Mouse (Mus musculus): ENCODE data around the gene Kat8.

Kat8 gene

DNA sequence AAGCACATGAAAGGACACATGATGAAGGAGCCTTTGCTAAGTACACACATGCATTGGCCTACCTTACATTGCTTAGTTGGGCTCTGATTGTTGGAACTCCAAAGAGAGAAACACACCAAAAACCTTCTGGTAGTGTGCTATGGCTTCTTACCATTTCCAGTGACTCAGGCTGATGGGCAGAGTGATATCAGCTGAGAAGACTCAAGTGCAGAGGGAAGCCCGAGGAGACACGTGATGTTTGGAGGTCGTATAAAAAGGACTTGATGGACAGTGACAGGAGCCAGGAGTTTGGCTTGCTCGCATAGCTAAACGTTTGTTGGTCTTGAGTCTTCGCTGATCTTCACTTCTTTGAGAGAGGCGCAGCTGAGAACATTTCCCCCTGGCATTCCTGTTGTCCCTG is 14.8 kb upstream of the Kat8 start:
- DNase-seq (ENCODE audit: low spot score in 2 of 2) = no peak

GRCm38 (mm10) chr7:127898179-127898956 is 13.9 kb upstream of the Kat8 start:
- no peak for DNase-seq (ENCODE audit: low spot score in 2 of 2)

DNA sequence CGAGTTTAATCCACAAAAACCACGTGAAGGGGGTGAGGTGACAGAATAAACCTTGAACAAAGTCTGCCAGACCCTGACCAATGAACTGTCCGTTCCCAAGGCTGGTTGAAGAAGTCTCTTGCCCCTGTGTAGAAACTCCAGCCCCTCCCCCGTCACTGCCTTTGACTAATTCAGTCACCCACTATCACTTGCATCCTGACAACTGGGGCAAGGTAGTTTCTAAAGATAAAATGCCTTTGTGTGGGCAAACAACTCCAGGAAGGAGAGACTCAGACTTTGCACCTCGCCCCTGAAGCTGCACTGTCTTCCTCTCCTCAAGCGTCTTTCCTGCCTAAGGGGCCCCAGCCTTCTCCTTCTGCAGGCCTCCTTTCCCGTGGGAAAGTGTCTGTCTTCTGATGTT is 12.3 kb upstream of the Kat8 start:
- no peak for DNase-seq (ENCODE audit: low spot score in 2 of 2)

GRCm38 (mm10) chr7:127901772-127902171 is 10.5 kb upstream of the Kat8 start:
- no peak for DNase-seq (ENCODE audit: low spot score in 2 of 2)

DNA sequence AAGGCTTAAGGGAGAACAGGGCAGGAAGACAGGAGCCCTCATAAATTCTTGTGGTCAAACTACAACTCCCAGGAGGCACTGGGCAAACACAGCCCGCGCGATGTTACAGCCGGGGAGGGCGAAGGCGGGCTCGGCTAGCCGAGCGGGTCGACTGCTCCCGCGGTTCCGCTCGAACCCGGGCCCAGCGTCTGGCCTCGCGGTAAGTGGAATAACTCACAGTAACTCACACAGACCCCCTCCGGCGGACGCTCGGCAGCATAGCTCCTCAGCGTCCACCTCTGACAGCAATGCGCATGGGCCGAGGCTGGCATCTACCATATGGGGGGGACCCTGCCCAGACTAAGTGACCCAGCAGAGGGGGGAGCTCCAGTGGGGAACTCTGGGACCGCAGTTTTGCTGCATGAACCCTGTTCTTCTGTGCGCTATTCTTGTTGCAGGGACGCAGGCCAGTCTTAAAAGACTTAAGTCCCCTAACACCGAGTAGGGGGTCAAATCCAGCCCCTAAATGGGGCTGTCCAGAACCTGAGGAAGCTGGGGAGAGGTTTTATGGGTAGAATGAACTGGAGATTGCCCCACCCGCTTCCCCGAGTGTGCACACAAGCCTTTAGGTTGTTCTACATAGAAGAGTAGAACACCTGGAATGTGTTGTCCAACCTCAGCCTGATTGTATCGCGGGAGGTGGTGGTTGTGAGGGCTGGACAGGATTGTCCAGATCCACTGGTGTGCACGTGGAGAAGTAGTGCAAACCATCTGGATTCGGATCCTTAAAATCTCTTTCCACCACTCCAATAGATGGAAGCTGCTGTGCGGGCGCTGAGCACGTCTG is 8.1 kb upstream of the Kat8 start, which contains the start of gene Bckdk:
TSS of gene Bckdk (plus strand) at position 112 of the 826 bp plus-strand sequence.
- peak; percentile 81 to 83 for DNase-seq (ENCODE audit: low spot score in 2 of 2)

DNA sequence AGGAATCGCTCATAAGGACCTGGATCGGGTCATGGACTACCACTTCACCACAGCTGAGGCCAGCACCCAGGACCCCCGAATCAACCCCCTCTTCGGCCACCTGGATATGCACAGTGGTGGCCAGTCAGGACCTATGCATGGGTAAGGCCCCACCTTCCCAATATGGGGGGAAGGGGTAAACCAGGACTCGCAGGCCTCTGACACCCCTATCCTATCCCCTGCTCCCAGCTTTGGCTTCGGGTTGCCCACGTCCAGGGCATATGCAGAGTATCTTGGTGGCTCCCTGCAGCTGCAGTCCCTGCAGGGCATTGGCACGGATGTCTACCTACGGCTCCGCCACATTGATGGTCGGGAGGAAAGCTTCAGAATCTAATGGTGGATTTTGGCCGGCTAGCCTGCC is 4.4 kb upstream of the Kat8 start:
- no peak for DNase-seq (ENCODE audit: low spot score in 2 of 2)

- DNase-seq (ENCODE audit: low spot score in 2 of 2) = no peak
Measured at GRCm38 (mm10) chr7:127908656-127909055, 3.7 kb upstream of the Kat8 start.

GRCm38 (mm10) chr7:127912938-127913337 is 622 bp downstream of the Kat8 start:
- no peak for DNase-seq (ENCODE audit: low spot score in 2 of 2)

- DNase-seq (ENCODE audit: low spot score in 2 of 2) = no peak
Measured at GRCm38 (mm10) chr7:127915293-127915692, 3.0 kb downstream of the Kat8 start.

GRCm38 (mm10) chr7:127918203-127918602 is 5.9 kb downstream of the Kat8 start:
- peak in 1 of 2 experiments; percentile 43 for DNase-seq (ENCODE audit: low spot score in 2 of 2)

GRCm38 (mm10) chr7:127919290-127919689 is 7.0 kb downstream of the Kat8 start:
- no peak for DNase-seq (ENCODE audit: low spot score in 2 of 2)

DNA sequence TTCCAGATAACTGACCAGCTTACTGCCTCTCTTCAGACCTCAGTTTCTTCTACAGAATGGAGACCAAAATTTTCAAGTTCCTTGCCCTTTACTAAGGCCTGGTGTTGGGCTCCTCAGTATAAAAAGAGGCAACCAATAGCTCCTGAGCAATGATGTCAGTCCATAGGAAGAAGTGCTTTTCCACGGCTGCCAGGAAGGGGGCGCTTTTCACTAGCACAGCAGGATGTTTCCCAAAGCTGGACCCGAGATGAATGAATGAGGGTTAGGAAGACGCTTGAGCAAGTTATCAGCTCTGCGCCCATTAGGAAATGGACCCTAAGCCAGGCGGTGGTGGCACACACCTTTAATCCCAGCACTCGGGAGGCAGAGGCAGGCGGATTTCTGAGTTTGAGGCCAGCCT is 9.2 kb downstream of the Kat8 start:
- peak in 1 of 2 experiments; percentile 36 for DNase-seq (ENCODE audit: low spot score in 2 of 2)

DNA sequence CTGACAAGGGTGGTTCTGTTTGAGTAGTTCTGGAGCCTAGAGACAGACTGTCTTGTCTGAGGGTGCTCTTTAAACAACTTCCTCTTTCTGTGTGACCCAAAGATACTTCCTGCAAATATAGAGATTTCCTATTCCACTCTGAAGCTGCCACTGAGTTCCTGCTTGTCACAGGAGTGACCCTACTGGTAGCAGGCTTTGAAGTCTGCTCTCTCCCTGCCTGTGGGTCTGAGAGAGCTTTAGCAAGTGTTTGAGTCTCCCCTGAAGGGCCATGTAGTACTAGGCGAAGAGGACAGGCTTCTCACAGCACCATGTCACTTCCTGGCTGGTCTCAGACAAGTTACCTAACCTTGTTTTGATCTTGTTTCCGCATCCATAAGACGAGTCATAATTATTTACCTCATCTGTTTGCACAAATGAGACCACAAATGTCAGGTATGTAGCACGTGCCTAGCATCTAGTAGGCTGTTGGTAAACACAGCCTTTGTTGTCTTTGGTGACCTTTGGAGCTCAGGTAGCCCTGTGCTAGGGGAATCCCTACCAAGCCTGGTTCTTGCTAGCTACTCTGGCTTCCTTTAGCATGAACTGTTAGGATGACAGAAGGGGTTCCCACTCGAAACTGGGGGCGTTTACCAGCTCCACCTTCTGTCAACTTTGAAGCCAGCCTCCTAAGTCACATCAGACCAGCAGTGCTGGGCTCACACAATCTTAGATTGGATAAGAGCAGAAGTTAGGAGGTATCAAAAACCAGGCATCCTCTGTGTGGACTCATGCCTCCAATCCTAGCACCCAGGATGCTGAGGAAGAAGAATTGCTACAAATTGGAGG is 10.3 kb downstream of the Kat8 start:
- peak; percentile 27 to 37 for DNase-seq (ENCODE audit: low spot score in 2 of 2)

DNA sequence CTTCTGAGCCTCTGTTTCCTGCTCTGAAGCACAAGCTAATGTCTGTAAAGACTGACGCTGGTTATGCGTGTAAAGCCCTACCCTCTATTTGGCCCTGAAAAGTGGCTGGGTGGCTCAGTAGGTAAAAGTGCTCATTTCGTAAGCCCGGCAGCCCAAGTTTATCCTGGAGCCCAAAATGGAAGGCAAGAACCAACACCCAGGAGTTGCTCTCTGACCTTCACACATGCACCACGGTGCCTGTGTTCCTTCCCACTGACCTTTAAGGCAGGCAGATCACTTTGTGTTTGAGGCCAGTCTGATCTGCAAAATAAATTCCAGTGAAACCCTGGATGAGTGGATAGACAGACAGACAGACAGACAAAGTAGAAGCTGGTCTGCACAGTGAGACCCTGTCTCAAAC is 11.4 kb downstream of the Kat8 start:
- no peak for DNase-seq (ENCODE audit: low spot score in 2 of 2)

DNA sequence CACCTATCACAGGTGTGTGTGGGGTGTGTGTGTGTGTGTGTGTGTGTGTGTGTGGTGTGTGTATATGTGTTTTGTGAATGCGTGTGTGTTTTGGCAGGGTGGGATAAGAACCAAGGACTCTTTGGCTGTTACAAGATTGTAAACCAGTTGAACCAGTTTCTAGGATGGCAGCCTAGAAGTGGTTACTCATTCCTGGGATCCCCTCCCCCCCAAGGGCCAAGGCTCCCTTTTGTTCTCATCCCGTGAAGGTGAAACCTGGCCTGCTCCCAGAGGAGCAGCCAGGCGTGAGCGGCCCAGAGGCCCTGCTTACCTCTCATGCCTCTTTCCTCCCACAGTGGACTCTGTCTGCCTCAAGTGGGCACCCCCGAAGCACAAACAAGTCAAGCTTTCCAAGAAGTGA is 12.9 kb downstream of the Kat8 start:
- DNase-seq (ENCODE audit: low spot score in 2 of 2) = no peak

DNA sequence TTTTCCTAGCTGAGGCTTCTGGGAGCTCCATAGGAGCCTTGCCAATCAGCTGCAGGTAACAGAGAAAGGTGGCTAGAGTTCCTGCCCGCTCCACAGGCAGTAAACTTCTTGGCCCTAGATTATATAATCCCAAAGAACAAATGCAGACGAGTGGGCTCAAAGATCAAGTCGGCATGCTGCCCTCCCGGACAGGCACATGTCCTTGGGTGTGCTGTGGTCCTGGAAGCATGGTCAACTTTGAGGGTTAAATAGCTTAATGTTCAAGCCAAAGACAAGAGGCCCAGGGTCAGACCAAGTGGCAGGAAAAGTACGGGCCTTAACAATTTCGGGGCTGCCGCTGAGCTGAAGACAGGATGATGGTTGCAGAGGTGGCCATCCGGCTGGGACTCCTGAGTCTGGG is 13.8 kb downstream of the Kat8 start:
- no peak for DNase-seq (ENCODE audit: low spot score in 2 of 2)

- DNase-seq (ENCODE audit: low spot score in 2 of 2) = no peak
Measured at GRCm38 (mm10) chr7:127926846-127927245, 14.5 kb downstream of the Kat8 start.

DNA sequence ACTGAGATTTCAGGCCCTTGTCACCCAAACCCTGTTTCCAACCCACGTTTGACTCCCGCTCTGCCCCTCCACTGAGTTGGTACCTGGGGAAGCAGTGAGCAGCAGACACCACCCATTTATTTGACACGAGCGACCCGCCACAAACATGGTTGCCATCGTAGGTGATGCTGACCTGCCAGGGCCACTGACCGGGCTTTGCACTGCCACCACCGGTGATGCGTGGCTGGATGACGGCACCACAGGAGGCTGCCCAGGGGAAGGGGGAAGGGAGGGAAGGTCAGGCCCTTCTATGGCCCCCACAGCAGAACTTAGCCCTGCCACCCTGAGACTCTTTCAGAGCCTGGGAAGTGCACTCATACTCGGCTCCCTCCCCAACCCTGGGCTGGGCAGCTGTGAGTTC is 15.4 kb downstream of the Kat8 start:
- DNase-seq (ENCODE audit: low spot score in 2 of 2) = no peak

DNA sequence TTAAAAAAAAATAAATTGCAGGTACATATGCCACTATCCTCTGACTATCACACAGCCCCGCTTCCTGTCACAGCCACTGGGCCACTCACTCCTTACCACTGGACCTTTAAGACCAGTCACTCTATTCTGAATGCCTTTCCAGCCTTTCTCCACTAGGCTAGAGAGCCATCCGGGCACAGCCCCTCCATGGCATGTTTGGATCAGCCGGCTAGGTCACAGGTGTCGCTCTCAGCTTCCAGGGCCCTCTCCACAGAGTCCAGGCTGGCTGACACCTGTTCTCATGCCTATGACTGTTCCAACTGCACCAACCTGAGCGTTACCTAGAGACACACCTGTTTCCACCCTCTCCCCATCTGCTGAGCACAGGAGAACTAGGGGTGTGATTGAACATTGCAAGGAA is 16.3 kb downstream of the Kat8 start:
- DNase-seq (ENCODE audit: low spot score in 2 of 2) = no peak

DNA sequence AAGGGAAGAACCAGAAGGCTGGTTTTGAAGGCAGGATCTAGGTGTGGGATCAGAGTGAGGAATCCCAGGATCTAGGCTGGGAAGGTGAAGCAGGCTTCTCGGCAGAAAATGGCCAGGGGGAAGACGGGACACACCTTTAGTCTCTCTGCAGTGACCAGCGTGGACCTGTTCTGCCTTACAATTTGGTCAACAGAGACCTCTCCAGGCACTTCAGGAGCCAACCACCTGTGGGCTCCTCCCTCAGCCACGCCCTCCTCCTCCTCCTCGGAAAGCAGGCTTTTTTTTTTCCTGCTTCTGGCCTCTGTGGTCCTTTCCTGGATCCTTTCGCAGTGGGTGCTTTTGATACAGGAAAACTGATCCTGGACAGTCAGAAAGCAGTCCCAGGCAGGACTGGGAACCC is 17.6 kb downstream of the Kat8 start, which contains the start of gene Prss8:
TSS of gene Prss8 (minus strand) at position 182 of the 400 bp plus-strand sequence.
- no peak for DNase-seq (ENCODE audit: low spot score in 2 of 2)

DNA sequence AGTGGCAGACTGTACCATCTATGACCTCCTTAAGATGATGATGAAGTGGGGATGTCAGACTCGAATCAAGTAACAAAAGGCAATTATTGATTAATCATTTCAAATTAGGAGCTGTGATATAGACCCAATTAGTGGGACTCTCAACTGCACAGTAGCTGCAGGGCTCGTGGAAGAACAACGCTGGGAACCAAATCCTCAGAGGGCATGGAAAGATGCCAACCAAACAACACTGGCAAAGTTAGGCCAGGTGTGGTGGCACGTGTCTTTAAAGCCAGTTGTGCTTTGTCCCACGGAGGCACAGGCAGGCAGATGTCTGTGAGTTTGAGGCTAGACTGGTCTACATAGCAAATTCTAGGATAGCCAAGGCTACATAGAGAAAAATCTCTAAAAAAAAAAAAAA is 18.3 kb downstream of the Kat8 start:
- DNase-seq (ENCODE audit: low spot score in 2 of 2) = no peak
